Mouse (Mus musculus) hindbrain, embryonic 11.5 days (tissue): ENCODE measurements around the gene Gm26602. TPM values are rescaled to one million over a fixed set of nuclear protein-coding genes. Genes with fewer than 3 reads are reported as not detected.

Experiments used
- ATAC-seq: fragments of 200-750 bp; cut with Nextera tagmentation; 2 replicates; pipeline ENCODE4 v1.8.0; 2017; ENCODE audit warnings: mild to moderate bottlenecking, moderate TSS enrichment, moderate library complexity; ENCODE audit not compliant: low FRiP score
- DNase-seq: peaks from one replicate; pipeline ENCODE4 v3.0.0-alpha.2; 2015; ENCODE audit warnings: low spot score
- H3K27ac ChIP-seq: fragments of 300-500 bp; sonication (generic); 2 replicates; pipeline ENCODE4 v1.5.1; 2014; ENCODE audit warnings: mild to moderate bottlenecking, low read depth, low read length
- H3K27me3 ChIP-seq: fragments of 300-500 bp; sonication (generic); 2 replicates; pipeline ENCODE4 v1.6.1; 2014; ENCODE audit warnings: mild to moderate bottlenecking, low read length, moderate library complexity, mixed read lengths; ENCODE audit not compliant: control insufficient read depth, insufficient read depth
- H3K36me3 ChIP-seq: fragments of 300-500 bp; sonication (generic); 2 replicates; pipeline ENCODE4 v1.6.1; 2014; ENCODE audit warnings: mild to moderate bottlenecking, low read length, moderate library complexity, mixed read lengths; ENCODE audit not compliant: control insufficient read depth, insufficient read depth
- H3K4me1 ChIP-seq: fragments of 300-500 bp; sonication (generic); replicated peaks from 2 replicates; pipeline ENCODE4 v1.6.1; 2014; ENCODE audit warnings: low read length, mixed read lengths; ENCODE audit not compliant: control insufficient read depth, insufficient read depth
- H3K4me2 ChIP-seq: fragments of 300-500 bp; sonication (generic); replicated peaks from 2 replicates; pipeline ENCODE4 v1.6.1; 2014; ENCODE audit warnings: mild to moderate bottlenecking, low read depth, low read length
- H3K4me3 ChIP-seq: fragments of 300-500 bp; sonication (generic); 2 replicates; pipeline ENCODE4 v1.5.1; 2014; ENCODE audit warnings: low read depth, low read length
- H3K9ac ChIP-seq: fragments of 300-500 bp; sonication (generic); 2 replicates; pipeline ENCODE4 v1.6.1; 2014; ENCODE audit warnings: low read depth, low read length
- H3K9me3 ChIP-seq: fragments of 300-500 bp; sonication (generic); 2 replicates; pipeline ENCODE4 v1.6.1; 2016; ENCODE audit warnings: low read length; ENCODE audit not compliant: control insufficient read depth
- WGBS: fragments of 180-500 bp; shearing (Covaris S2); extraction: QIAGEN DNeasy Blood & Tissue Kit; methylation state at CpG from one replicate; pipeline ENCODE4 v1.1.7; 2014; 5-methylcytosine and 5-hydroxymethylcytosine counted together
- polyA plus RNA-seq: library from polyadenylated mRNA; unstranded; fragments of >200 nt; fragmentation: Nextera tagmentation; extraction: Ambion mirVana; gene quantifications from 2 replicates; pipeline ENCODE4 v1.2.1, GENCODE M21; 2014

Gene Gm26602
- polyA plus RNA-seq, 1 experiment from 2014 or later: 25.3 TPM

DNA sequence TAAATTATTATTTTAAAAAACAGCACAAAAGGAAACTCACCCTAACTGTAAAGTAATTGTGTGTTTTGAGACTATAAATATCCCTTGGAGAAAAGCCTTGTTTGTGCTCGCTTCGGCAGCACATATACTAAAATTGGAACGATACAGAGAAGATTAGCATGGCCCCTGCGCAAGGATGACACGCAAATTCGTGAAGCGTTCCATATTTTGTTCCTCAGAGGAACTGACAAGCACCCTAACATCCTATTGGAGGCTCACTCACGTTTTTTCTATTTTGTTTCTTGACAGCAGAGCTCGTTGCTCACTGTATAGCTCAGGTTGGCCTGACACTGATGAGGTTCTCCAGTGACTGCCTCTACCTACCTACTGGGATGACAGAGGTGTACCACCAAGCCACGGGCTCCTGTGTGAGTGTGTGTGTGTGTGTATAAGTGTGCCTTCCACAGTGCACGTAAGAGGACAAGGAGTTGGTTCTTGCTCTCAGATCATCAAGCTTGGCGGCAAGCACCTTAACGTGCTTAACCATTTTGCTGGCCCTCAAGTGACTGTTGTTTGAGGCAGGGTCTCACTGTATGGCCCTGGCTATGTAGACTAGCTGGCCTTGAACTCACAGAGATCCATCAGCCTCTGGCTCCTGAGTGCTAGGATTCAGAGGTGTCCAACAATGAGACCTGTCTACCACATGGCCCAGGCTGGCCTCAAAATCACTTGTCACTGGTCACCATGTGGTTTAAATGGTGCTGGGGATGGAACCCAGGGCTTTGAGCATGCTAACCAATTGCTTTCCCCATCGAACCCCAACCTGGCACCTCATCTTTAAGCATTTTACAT lies 1.3 kb upstream of the Gm26602 start:
- DNase-seq (peak; percentile 57), ATAC-seq (peak; percentile 60; the same call in 1 of the 2 replicates)
- no peaks in the 10 kb centered on the region for H3K9me3 ChIP-seq
- no peaks in the 10 kb centered on the region for H3K27me3 ChIP-seq
- H3K36me3 ChIP-seq: no peaks in the 10 kb centered on the region
- H3K4me2 ChIP-seq: no peak overlapping the region; the same call in 1 of the 2 replicates
- H3K27ac ChIP-seq: peak overlapping the region; percentile 96
- H3K4me3 ChIP-seq: no peak overlapping the region
- WGBS: 24% methylated on average over 14 of the region's 14 CpGs
- no peaks in the 10 kb centered on the region for H3K4me1 ChIP-seq
- no peak overlapping the region; the same call in 1 of the 2 replicates for H3K9ac ChIP-seq

- Histone ChIP-seq H3K27me3 (peaks cover under 1% of the 10 kb centered on the region), H3K9ac (no peak overlapping the region), H3K9me3 (no peaks in the 10 kb centered on the region), H3K36me3 (no peaks in the 10 kb centered on the region), H3K4me3 (no peak overlapping the region), H3K4me1 (peaks cover 8% of the 10 kb centered on the region), H3K27ac (no peak overlapping the region), H3K4me2 (no peak overlapping the region)
- WGBS: 71% methylated on average over 20 of the region's 20 CpGs
- no peak for ATAC-seq
- no peak for DNase-seq
Measured at GRCm38 (mm10) chr10:79912412-79912811, 1.8 kb downstream of the Gm26602 start.

DNA sequence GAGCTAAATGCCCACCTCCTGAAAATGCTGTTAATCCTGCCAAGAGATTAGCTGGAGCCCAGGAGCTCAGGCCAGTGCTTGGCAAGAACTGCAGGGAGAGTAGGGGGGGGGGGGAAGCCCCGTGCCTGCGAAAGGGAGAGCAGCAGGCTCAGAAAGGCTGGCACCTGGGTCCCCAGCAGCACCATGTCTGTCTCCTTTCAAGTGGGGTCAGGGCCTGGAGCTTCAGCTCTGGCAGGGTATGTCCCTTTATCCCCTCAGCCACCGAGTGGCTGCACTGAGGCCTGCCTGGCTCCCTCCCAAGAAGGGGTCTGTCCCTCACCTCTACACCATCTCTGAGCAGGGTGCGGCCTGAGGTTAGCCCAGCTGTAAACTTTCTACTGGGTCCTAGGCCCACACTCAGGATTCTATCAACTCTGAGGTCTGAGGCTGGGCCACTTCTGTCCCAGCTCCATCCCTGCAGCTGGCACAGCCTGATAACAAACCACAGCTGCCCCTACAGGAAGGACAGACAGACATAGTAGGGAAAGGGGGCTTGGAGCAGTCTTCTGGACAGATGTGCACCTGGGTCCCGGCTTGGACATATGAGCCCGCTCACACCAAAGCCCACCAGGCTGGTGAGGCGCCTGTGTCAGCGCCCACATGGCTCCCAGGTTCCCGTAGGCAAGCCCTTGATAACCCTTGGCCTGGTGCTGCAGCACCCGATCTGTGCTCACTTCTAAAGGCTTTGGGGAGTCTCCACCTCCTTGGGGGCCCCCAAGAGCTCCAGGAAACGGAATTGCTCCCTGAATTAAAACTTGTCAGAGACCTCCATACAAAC lies 3.7 kb downstream of the Gm26602 start:
- peak overlapping the region; percentile 10; the same call in 1 of the 2 replicates for H3K4me3 ChIP-seq
- no peak for ATAC-seq
- H3K4me2 ChIP-seq: no peak overlapping the region; the same call in 1 of the 2 replicates
- H3K27me3 ChIP-seq: peaks cover 20% of the 10 kb centered on the region
- no peak overlapping the region for H3K9ac ChIP-seq
- DNase-seq: no peak
- peaks cover 12% of the 10 kb centered on the region for H3K4me1 ChIP-seq
- WGBS: 79% methylated on average over 9 of the region's 11 CpGs
- no peaks in the 10 kb centered on the region for H3K9me3 ChIP-seq
- H3K27ac ChIP-seq: no peak overlapping the region
- H3K36me3 ChIP-seq: no peaks in the 10 kb centered on the region

- no peak overlapping the region for H3K9ac ChIP-seq
- peaks cover 27% of the 10 kb centered on the region for H3K27me3 ChIP-seq
- no peaks in the 10 kb centered on the region for H3K36me3 ChIP-seq
- WGBS: 79% methylated on average over 7 of the region's 7 CpGs
- peaks cover 14% of the 10 kb centered on the region for H3K4me1 ChIP-seq
- no peaks in the 10 kb centered on the region for H3K9me3 ChIP-seq
- no peak overlapping the region for H3K4me3 ChIP-seq
- H3K27ac ChIP-seq: no peak overlapping the region
- DNase-seq: no peak
- H3K4me2 ChIP-seq: peak overlapping the region; percentile 6; the same call in 1 of the 2 replicates
- no peak for ATAC-seq
Measured at GRCm38 (mm10) chr10:79914948-79915596, 4.4 kb downstream of the Gm26602 start.

DNA sequence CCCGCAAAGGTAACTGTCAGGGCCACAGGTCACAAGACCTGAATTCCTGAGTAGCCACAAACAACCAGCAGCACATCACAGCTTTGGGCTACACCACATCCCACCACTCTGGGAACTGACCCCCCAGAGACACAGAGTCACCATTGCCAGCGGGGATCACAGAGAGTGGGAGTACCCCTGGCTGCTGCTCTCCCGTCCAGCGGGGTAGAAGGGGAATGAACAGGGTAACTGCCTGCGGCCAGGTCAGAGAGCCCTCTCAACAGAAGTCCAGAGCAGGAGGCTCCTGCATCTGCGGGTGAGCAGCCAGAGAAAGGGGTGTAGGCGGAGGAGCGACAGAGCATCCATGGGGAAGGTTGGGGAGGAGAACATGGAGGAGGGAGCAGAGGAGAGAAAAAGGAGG lies 5.4 kb downstream of the Gm26602 start:
- Histone ChIP-seq H3K9me3 (no peaks in the 10 kb centered on the region), H3K9ac (peak overlapping the region; percentile 91), H3K27me3 (peaks cover 38% of the 10 kb centered on the region), H3K27ac (no peak overlapping the region), H3K36me3 (no peaks in the 10 kb centered on the region), H3K4me3 (peak overlapping the region; percentile 82), H3K4me2 (peak overlapping the region; percentile 92), H3K4me1 (peaks cover 20% of the 10 kb centered on the region)
- WGBS: 5% methylated on average over 8 of the region's 8 CpGs
- DNase-seq (no peak), ATAC-seq (no peak; the same call in 1 of the 2 replicates)

DNA sequence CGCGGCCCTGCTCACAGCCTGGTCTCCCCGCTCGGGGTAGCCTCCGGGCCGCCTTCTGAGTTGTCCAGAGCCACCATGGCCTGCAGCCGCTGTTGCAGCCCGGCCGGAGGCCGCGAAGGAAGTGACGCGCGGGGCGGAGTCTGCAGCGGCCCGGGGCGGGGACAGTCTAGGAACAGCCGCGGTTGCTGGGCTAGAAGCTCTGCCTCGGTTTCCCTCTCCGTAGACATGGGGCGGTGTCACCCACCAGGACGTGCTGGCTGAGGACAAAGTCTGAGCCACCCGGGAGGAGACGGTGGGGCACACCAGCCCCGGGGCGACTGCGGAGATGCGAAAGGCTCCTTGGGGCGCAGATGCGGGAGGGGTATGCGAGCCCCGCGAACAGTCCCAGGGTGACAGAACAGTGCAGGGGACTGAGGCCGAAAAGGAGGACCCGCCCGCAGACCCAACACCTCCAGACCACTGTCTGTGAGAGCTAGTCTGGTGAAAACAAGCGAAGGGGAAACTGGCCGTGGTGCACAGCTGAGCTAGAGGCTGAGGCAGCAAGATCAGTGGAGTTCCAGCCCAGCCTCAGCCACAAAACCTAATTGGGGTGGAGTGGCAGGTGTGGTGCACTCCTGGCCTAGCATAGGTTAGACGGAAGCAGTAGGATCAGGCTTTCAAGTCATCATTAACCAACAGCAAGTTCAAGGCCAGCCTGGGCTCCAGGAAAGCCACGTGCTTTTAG lies 6.3 kb downstream of the Gm26602 start, which contains the start of gene Kiss1r:
Kiss1r (plus strand) TSS at position 164 of the 724 bp plus-strand sequence.
- H3K4me3 ChIP-seq: peak within 1 kb of the TSS; percentile 82
- ATAC-seq (peak; percentile 83), DNase-seq (peak; percentile 89)
- H3K27ac ChIP-seq: peak within 1 kb of the TSS; percentile 39; the same call in 1 of the 2 replicates
- H3K4me1 ChIP-seq: peaks cover 26% of the 10 kb centered on the region
- peaks cover 46% of the 10 kb centered on the region for H3K27me3 ChIP-seq
- WGBS: 2% methylated on average over 41 of the region's 42 CpGs
- H3K4me2 ChIP-seq: peak within 1 kb of the TSS; percentile 92
- H3K36me3 ChIP-seq: no peaks in the 10 kb centered on the region
- no peaks in the 10 kb centered on the region for H3K9me3 ChIP-seq
- peak within 1 kb of the TSS; percentile 91 for H3K9ac ChIP-seq

- Histone ChIP-seq H3K9ac (no peak overlapping the region; the same call in 1 of the 2 replicates), H3K36me3 (no peaks in the 10 kb centered on the region), H3K4me1 (peaks cover 26% of the 10 kb centered on the region), H3K4me2 (peak overlapping the region; percentile 92; the same call in 1 of the 2 replicates), H3K9me3 (no peaks in the 10 kb centered on the region), H3K27me3 (peaks cover 53% of the 10 kb centered on the region), H3K4me3 (peak overlapping the region; percentile 82; the same call in 1 of the 2 replicates), H3K27ac (no peak overlapping the region)
- no peak for ATAC-seq
- no peak for DNase-seq
- 61% methylated on average over 5 of the region's 5 CpGs for WGBS
Measured at GRCm38 (mm10) chr10:79917532-79918100, 7.0 kb downstream of the Gm26602 start.
